Mouse (Mus musculus) limb, embryonic 13.5 days (tissue): ENCODE results near the gene Fars2. TPM values are rescaled to one million over a fixed set of nuclear protein-coding genes. Genes with fewer than 3 reads are reported as not detected.
"Not testable (repeated sequence)": the region's sequence is repeated elsewhere in the genome, so short reads cannot be mapped to it uniquely, and the experiment has no call there.

ENCODE experiments used
- ATAC-seq: fragments of 200-750 bp; cut with Nextera tagmentation; 2 replicates; pipeline ENCODE4 v1.8.0; 2017; ENCODE audit warnings: low read depth, moderate number of reproducible peaks, moderate TSS enrichment; ENCODE audit not compliant: low FRiP score
- H3K27ac ChIP-seq: fragments of 300-500 bp; sonication (generic); 2 replicates; pipeline ENCODE4 v1.5.1; 2015; ENCODE audit warnings: inconsistent platforms, mild to moderate bottlenecking, moderate library complexity
- H3K27me3 ChIP-seq: fragments of 300-500 bp; sonication (generic); 2 replicates; pipeline ENCODE4 v1.6.1; 2015; ENCODE audit warnings: mild to moderate bottlenecking, inconsistent platforms
- H3K36me3 ChIP-seq: fragments of 300-500 bp; sonication (generic); 2 replicates; pipeline ENCODE4 v1.6.1; 2015; ENCODE audit warnings: inconsistent platforms, mild to moderate bottlenecking, moderate library complexity
- H3K4me1 ChIP-seq: fragments of 300-500 bp; sonication (generic); 2 replicates; pipeline ENCODE4 v1.6.1; 2015; ENCODE audit warnings: inconsistent platforms
- H3K4me2 ChIP-seq: fragments of 300-500 bp; sonication (generic); replicated peaks from 2 replicates; pipeline ENCODE4 v1.6.1; 2015; ENCODE audit warnings: inconsistent platforms, mild to moderate bottlenecking, moderate library complexity
- H3K4me3 ChIP-seq: fragments of 300-500 bp; sonication (generic); 2 replicates; pipeline ENCODE4 v1.5.1; 2015; ENCODE audit warnings: moderate library complexity, mild to moderate bottlenecking, inconsistent platforms
- H3K9ac ChIP-seq: fragments of 300-500 bp; sonication (generic); 2 replicates; pipeline ENCODE4 v1.6.1; 2015; ENCODE audit warnings: mild to moderate bottlenecking, inconsistent platforms
- H3K9me3 ChIP-seq: fragments of 300-500 bp; sonication (generic); 2 replicates; pipeline ENCODE4 v1.6.1; 2016; ENCODE audit warnings: inconsistent platforms
- WGBS: fragments of 180-500 bp; shearing (Covaris S2); methylation state at CpG from one replicate; pipeline ENCODE4 v1.1.7; 2015; 5-methylcytosine and 5-hydroxymethylcytosine counted together
- polyA plus RNA-seq: library from polyadenylated mRNA; unstranded; fragments of >200 nt; fragmentation: Nextera tagmentation; extraction: Ambion mirVana; gene quantifications from 2 replicates; pipeline ENCODE4 v1.2.1, GENCODE M21; 2015

Gene Fars2
- polyA plus RNA-seq, 1 experiment from 2014 or later: 35.1 TPM

GRCm38 (mm10) chr13:36149175-36149939 is 32.1 kb downstream of the Fars2 start:
- Histone ChIP-seq H3K27me3 (no peaks in the 10 kb centered on the region), H3K36me3 (no peaks in the 10 kb centered on the region), H3K9me3 (no peaks in the 10 kb centered on the region), H3K27ac (no peak overlapping the region), H3K9ac (no peak overlapping the region), H3K4me2 (no peak overlapping the region), H3K4me3 (no peak overlapping the region), H3K4me1 (peaks cover 6% of the 10 kb centered on the region; the same call in 1 of the 2 replicates)
- ATAC-seq: no peak
- 60% methylated on average over 6 of the region's 6 CpGs for WGBS

- no peaks in the 10 kb centered on the region for H3K27me3 ChIP-seq
- peaks cover 6% of the 10 kb centered on the region; the same call in 1 of the 2 replicates for H3K4me1 ChIP-seq
- no peaks in the 10 kb centered on the region for H3K9me3 ChIP-seq
- H3K27ac ChIP-seq: no peak overlapping the region
- H3K36me3 ChIP-seq: no peaks in the 10 kb centered on the region
- no peak overlapping the region for H3K4me3 ChIP-seq
- no peak overlapping the region for H3K4me2 ChIP-seq
- no peak overlapping the region for H3K9ac ChIP-seq
- ATAC-seq: no peak
- WGBS: 54% methylated on average over 5 of the region's 5 CpGs
These were observed 33.1 kb downstream of the Fars2 start for GRCm38 (mm10) chr13:36150272-36150671.

DNA sequence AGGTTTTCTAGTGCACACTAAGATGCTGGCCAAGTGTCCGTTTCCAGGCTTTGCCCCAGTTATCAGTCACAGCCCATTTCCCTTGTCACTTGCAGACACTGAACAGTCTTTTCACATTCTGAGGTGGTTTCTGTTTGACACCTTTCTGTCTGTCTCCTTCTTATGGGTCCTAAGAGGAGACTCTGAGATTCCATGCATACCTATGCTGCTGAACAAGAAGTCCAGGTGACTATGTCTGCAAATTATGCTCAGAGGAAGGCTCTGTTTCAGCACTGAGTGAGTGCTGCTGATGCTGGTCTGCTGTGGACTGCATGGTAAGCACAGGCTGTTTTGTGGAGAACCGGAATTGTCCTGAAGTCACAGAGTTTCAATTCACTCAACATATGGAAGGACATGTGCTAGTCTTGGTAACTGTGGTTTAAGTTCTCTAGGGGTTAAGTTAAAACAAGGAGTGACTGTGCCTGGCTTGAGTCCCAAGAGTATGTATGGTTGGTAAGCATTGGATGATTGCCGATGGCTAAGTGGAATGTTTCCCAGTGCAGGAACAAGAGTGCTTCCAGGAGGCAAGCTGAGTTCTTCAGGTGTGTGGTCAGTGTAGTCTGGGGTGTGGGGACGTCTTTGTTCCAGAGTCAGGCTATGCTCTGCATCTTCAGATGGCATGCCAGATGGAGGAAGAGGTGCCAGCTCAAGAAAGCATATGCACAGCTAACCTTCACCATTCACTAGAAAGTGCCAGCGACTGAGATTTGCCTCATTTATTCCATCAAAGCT is 35.7 kb downstream of the Fars2 start:
- Histone ChIP-seq H3K36me3 (no peaks in the 10 kb centered on the region), H3K4me3 (no peak overlapping the region), H3K27ac (no peak overlapping the region), H3K9ac (no peak overlapping the region), H3K4me1 (peaks cover 6% of the 10 kb centered on the region; the same call in 1 of the 2 replicates), H3K27me3 (no peaks in the 10 kb centered on the region), H3K4me2 (no peak overlapping the region), H3K9me3 (no peaks in the 10 kb centered on the region)
- 69% methylated on average over 5 of the region's 5 CpGs for WGBS
- ATAC-seq: no peak; the same call in 1 of the 2 replicates

DNA sequence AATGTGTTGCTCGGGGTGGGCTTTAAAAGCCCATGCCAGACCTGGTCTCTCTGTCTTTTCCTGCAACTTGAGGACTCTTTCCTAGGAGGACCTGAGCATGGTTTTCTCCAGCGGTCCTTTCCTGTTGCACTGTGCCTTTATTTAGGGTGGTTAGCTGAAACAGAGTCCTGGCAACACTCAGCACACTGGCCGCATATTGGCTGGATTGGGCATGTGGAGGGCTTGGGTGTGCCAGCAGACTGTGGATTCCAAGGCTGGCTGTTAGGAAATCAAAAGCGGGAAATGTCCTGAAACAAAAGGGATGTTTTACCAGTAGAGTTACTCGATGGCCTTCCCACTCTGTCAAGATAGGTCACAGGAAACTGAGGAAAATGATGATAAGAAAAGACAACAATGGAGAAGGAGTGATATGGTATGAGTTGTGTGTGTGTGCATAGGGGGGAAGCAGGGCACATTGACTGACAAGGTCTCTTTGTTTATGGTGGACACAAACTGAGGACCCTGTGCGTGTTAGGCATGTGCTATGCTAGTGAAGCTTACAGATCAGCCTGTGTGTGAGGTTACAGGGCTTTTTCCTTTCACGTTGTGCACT is 39.2 kb downstream of the Fars2 start:
- Histone ChIP-seq H3K9ac (no peak overlapping the region), H3K4me2 (no peak overlapping the region), H3K9me3 (no peaks in the 10 kb centered on the region), H3K27me3 (no peaks in the 10 kb centered on the region), H3K27ac (no peak overlapping the region), H3K4me1 (peaks cover 6% of the 10 kb centered on the region; the same call in 1 of the 2 replicates), H3K4me3 (no peak overlapping the region), H3K36me3 (no peaks in the 10 kb centered on the region)
- no peak for ATAC-seq
- 88% methylated on average over 7 of the region's 7 CpGs for WGBS

DNA sequence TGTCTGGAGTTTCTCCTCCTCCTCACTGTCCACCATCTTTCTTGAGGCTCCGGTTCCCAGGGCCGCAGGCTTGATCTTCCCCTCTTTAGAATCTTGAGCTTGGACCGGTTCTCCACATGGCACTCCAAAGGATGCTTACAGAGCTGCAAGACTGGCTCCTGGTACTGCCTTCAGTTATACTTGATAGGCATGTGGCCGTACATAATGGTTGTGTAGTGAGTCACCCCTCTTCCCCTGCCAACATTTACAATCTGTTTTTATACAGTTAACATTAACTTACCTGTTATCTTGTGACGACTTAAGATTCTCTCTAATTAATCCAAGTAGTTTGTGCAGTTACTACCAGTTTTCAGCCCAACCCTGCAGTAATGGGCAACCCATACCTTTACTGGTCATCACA is 46.2 kb downstream of the Fars2 start:
- Histone ChIP-seq H3K36me3 (no peaks in the 10 kb centered on the region), H3K9ac (no peak overlapping the region), H3K4me1 (no peaks in the 10 kb centered on the region), H3K9me3 (no peaks in the 10 kb centered on the region), H3K4me2 (no peak overlapping the region), H3K4me3 (no peak overlapping the region), H3K27ac (no peak overlapping the region), H3K27me3 (no peaks in the 10 kb centered on the region)
- WGBS: 88% methylated on average over 5 of the region's 5 CpGs
- no peak for ATAC-seq

DNA sequence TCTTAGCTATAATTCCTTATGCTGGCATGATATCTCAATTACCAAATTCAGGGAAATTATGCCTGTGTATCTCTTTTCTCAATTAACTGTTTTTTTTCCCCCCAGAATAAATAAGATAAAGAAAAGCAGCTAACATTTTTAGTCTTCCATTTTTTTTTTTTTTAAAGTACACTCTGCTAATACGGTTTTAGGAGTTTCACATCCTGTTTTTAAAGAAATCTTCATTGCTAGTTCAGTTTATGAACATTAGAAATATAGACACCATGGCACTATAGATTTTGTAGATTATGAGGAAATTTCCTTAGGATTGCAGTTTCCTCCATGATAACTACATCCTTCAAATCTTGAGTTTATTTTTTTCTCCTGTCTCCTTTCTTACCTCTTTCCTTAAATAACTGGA is 46.7 kb downstream of the Fars2 start:
- H3K9ac ChIP-seq: no peak overlapping the region
- no peaks in the 10 kb centered on the region for H3K9me3 ChIP-seq
- no peak overlapping the region for H3K4me3 ChIP-seq
- no peak overlapping the region for H3K27ac ChIP-seq
- 88% methylated on average over 1 of the region's 1 CpGs for WGBS
- H3K4me2 ChIP-seq: no peak overlapping the region
- no peaks in the 10 kb centered on the region for H3K4me1 ChIP-seq
- ATAC-seq: no peak
- H3K27me3 ChIP-seq: no peaks in the 10 kb centered on the region
- H3K36me3 ChIP-seq: no peaks in the 10 kb centered on the region

GRCm38 (mm10) chr13:36172981-36173380 is 55.8 kb downstream of the Fars2 start:
- H3K4me3 ChIP-seq, H3K4me2 ChIP-seq, H3K9me3 ChIP-seq, H3K36me3 ChIP-seq, H3K27me3 ChIP-seq, ATAC-seq, H3K27ac ChIP-seq, H3K4me1 ChIP-seq, H3K9ac ChIP-seq: not testable (repeated sequence)
- WGBS: 66% methylated on average over 2 of the region's 2 CpGs

DNA sequence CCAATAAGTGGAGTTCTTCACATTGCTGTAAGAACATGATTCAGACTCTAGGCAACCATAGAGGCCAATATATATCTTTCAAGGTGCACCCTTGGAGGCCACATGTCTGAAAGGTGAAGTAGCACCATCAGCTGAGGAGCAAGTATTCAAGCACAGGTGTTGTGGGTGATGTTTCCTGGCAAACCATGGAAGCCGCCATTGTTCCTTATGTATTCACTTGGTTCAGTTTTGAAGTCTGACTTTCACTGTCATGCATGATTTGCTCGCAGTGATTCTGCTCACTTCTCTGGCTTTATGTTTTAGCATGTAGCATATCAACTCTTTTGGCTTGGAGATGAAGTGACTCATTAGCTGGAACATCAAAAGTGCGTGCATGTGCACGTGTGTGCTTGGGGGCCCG is 56.9 kb downstream of the Fars2 start:
- no peaks in the 10 kb centered on the region for H3K9me3 ChIP-seq
- no peak overlapping the region for H3K9ac ChIP-seq
- WGBS: 96% methylated on average over 5 of the region's 5 CpGs
- H3K27ac ChIP-seq: no peak overlapping the region
- no peak for ATAC-seq
- H3K4me3 ChIP-seq: no peak overlapping the region
- H3K4me2 ChIP-seq: no peak overlapping the region
- H3K4me1 ChIP-seq: no peaks in the 10 kb centered on the region
- no peaks in the 10 kb centered on the region for H3K36me3 ChIP-seq
- H3K27me3 ChIP-seq: no peaks in the 10 kb centered on the region

- no peak overlapping the region for H3K4me2 ChIP-seq
- H3K9me3 ChIP-seq: no peaks in the 10 kb centered on the region
- ATAC-seq: no peak
- H3K36me3 ChIP-seq: no peaks in the 10 kb centered on the region
- no peak overlapping the region for H3K9ac ChIP-seq
- WGBS: 86% methylated on average over 4 of the region's 4 CpGs
- no peak overlapping the region for H3K27ac ChIP-seq
- no peak overlapping the region for H3K4me3 ChIP-seq
- no peaks in the 10 kb centered on the region for H3K27me3 ChIP-seq
- H3K4me1 ChIP-seq: no peaks in the 10 kb centered on the region
These were observed 57.6 kb downstream of the Fars2 start for GRCm38 (mm10) chr13:36174772-36175171.

DNA sequence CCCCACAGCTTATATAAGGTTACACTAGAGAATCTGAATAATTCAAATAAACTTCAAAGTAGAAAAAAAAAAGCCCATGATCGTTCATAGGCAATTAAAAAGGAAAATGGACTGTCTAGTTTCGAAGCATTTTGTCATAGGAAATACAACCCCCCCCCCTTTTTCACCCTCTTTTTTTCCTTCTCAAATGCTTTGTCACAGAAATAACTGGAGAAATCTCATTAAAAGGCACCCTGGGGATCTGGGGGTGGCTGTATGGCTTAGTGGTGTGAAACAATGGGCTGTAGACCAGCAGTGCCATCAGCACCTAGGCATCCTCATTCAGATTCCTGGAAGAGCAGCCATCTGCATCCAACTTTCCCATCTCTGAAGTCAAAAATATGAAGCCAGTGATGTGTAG is 64.0 kb downstream of the Fars2 start:
- Histone ChIP-seq H3K36me3 (no peaks in the 10 kb centered on the region), H3K9ac (no peak overlapping the region), H3K27me3 (no peaks in the 10 kb centered on the region), H3K4me1 (no peaks in the 10 kb centered on the region), H3K4me3 (no peak overlapping the region), H3K4me2 (no peak overlapping the region), H3K27ac (no peak overlapping the region), H3K9me3 (no peaks in the 10 kb centered on the region)
- ATAC-seq: no peak
- WGBS: 86% methylated on average over 2 of the region's 2 CpGs

DNA sequence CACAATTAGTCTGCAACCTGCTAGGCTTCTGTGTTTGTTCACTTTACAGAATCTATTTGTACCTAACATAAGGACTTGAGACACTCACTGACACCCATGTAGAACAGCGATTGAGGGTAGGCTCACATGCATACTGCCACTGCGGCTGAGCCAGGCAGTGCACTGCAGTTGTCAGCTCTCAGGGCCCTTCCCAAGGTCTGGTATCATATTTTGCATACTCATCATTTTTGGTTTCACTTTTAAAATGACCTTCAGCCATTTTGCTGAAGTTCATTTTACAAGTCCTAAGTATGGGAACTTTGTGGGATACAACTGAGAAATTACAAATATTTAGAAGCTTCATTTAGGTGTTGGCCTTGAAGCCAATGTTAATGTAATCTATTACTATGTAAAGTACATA is 73.4 kb downstream of the Fars2 start:
- H3K27ac ChIP-seq: no peak overlapping the region
- H3K36me3 ChIP-seq: no peaks in the 10 kb centered on the region
- no peak overlapping the region for H3K4me3 ChIP-seq
- H3K9me3 ChIP-seq: no peaks in the 10 kb centered on the region
- H3K4me1 ChIP-seq: no peaks in the 10 kb centered on the region
- H3K4me2 ChIP-seq: no peak overlapping the region
- ATAC-seq: no peak
- H3K9ac ChIP-seq: no peak overlapping the region
- 91% methylated on average over 2 of the region's 2 CpGs for WGBS
- H3K27me3 ChIP-seq: no peaks in the 10 kb centered on the region

DNA sequence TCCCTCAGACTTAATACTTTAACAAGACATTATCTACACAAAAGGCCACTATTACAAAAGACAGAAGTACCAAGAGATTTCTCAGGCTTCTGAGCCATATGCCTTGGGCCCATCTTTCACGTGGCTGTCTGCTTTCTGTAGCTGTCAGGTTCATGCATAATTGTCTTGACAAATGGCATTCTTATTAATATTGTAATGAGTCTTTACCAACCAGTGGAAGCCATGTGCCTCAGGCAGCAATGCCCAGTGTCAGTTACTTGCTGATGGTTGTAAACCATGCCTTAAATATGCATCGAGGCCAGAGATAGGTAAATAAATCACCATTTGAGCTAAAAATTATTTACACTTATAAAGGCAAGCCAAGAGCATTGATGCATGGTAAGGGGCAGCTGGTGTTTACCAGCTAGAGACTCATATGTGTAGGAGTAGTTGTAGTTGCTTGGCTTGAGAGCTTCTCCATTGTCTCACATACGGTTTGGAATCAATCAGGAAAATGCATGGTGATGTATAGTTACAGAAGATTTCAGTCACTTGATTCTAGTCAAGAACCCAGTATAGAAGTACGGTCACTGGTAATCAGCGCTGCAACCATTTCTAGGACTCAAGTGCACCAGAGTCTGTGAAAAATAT is 76.4 kb downstream of the Fars2 start:
- Histone ChIP-seq H3K9me3 (no peaks in the 10 kb centered on the region), H3K27ac (no peak overlapping the region), H3K27me3 (no peaks in the 10 kb centered on the region), H3K9ac (no peak overlapping the region), H3K4me3 (no peak overlapping the region), H3K4me2 (no peak overlapping the region), H3K36me3 (no peaks in the 10 kb centered on the region), H3K4me1 (peaks cover 8% of the 10 kb centered on the region; the same call in 1 of the 2 replicates)
- ATAC-seq: no peak
- WGBS: 82% methylated on average over 5 of the region's 5 CpGs
